Mouse (Mus musculus): ENCODE measurements around the gene Serpinb1c.
"Not testable (repeated sequence)": the region's sequence is repeated elsewhere in the genome, so short reads cannot be mapped to it uniquely, and the experiment has no call there.

Gene Serpinb1c

GRCm38 (mm10) chr13:32864529-32864928, 33.5 kb downstream of the Serpinb1c start:
- not testable (repeated sequence) for DNase-seq

DNA sequence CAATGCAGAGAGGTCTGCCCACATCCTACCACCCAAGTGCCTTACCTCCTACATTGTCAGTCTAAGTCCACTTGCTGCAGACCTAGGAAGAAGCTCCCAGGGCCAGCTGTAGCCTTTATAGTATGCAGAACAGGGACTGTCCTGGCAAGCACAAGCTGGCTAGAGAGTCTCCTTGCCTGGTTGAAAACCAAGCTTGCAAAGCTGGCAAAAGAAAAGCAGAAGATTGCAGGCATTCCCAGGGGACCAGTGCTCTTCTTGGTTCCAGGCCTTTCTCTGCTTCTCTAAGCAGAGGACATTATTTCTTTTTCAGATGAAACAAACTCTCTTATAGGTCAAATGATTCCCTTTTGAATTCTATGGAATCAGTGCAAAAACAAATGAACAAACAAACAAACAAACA, 34.6 kb downstream of the Serpinb1c start:
- no peak for DNase-seq

GRCm38 (mm10) chr13:32860821-32861220, 37.2 kb downstream of the Serpinb1c start:
- no peak for DNase-seq

GRCm38 (mm10) chr13:32853073-32853472, 44.9 kb downstream of the Serpinb1c start:
- no peak for DNase-seq

DNA sequence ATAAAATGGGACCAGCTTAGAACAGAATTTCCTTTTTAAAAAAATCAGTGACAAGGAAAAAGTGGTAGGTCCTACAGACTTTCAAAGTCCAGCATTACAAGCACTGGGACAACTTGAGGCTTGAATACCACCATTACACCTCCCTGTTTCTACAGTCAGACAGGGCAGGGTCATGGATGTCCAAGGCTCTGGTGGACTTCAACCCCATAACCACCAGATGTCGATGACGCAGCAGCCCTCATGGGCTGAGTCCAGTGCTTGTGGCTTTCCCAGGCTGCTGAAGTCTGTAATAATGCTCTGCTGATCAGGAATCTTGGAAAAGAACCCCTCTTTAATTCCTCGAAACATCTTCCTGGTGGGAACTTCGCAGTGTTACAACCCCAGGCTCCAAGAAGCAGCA, 45.5 kb downstream of the Serpinb1c start:
- no peak for DNase-seq

GRCm38 (mm10) chr13:32851967-32852366, 46.0 kb downstream of the Serpinb1c start:
- DNase-seq, result peak; percentile 54

- DNase-seq, result peak; percentile 77
Measured at GRCm38 (mm10) chr13:32850668-32851404, 47.2 kb downstream of the Serpinb1c start, which contains the start of gene Serpinb1a. TSS of gene Serpinb1a (minus strand) at chr13:32851185.

DNA sequence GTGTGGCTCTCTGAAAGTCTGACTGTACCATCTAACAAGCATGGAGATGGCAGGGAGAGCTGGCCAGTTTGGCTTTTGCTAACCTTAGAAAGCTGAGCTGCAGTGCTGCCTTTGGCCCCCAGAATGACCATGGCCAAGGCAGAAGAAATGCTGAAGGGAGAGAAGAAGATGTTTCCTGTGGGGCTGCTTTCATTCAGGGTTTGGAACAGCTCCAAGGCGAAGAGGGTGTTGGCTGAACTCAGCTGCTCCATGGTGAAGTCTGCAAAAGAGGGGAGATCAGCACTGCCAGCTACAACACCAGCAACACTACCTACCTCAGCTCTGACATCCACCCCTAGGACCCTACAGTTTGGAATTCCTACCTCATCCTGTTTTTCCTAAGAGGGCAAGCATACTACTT, 47.9 kb downstream of the Serpinb1c start:
- DNase-seq, result no peak

DNA sequence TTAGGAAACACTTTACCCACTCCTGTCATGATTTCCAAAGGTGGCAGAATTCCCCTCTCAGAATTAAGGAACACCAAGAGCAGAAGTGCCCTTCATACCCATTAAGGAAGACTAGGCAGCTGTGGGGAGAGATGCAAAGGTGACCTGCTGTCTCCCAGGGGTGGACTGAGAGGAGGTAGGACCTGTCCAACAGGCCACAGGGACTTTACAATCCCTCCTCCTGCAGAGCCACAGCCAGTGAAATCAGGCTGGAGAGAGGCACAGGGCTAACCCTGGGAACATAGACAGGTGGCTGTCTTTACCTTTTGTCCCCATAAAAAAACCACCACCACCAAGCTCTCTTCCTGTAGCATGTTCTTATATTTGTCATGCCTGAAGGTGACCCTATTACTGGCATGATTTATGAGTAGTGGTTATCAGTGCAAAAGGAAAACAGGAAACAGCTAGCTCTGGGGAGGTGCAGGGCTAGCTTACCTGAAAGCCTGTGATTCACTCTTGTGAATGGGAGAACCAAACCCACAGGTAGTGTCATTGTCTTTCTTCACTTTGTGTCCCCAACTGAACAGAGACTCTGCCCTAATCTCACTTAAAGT, 48.4 kb downstream of the Serpinb1c start:
- no peak for DNase-seq

DNA sequence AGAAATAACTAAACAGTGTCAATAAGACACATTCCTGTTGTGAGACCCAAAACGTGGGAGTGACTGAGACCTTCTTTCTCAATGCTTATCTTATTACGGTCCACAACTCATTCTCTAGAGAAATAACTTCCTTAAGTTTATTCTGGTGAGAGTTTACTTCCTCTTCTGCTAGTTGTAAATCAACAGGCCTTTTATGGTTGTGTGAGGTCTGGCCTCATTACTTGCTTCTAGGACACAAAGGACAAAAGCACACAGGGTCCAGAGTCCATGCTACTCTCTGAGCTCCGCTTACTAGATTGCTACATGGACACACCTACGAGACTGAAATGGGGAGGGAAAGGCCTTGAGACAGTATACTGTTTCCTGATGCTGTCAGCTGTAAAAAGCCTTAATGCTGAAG, 48.9 kb downstream of the Serpinb1c start:
- DNase-seq, result no peak

GRCm38 (mm10) chr13:32846221-32846620, 51.8 kb downstream of the Serpinb1c start:
- no peak for DNase-seq

DNA sequence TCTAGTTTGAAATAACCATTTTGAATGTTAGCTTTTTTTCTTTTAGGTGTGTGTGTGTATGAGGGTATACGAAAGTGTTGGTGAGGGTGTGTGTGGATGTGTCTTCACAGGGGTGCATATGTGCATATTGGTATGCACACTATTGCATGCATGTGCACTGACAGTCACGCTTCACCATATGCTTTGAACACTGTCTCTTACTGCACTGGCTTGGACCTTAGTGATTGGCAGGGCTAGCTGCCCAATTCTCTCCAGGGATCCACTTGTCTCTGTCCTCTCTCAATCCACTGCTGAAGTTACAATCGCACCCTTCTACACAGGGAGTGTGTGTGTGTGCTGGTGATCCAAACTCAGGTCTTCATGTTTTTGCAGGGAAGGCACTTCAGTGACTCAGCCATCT, 56.7 kb downstream of the Serpinb1c start:
- DNase-seq, result no peak

DNA sequence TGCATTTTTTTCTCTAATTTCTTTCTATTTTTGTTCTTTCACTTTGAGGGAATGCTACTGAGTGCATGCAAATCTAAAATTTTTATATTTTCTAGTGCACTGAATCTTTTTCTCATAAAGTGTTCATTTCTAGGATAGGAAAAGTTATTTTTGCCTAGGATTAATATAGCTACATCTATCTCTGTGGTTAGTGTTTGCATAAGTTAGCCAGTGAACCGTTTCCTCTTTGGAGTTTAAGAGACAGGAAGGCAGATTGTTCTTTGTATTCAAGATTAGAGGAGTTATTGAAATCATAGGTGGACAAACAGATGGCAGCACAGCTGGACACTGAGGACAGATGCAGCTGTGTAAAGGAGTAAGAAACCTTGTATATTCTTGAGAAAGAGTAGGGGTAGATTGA, 58.7 kb downstream of the Serpinb1c start:
- DNase-seq, result no peak

- DNase-seq, result no peak
Measured at GRCm38 (mm10) chr13:32834513-32834912, 63.5 kb downstream of the Serpinb1c start.

DNA sequence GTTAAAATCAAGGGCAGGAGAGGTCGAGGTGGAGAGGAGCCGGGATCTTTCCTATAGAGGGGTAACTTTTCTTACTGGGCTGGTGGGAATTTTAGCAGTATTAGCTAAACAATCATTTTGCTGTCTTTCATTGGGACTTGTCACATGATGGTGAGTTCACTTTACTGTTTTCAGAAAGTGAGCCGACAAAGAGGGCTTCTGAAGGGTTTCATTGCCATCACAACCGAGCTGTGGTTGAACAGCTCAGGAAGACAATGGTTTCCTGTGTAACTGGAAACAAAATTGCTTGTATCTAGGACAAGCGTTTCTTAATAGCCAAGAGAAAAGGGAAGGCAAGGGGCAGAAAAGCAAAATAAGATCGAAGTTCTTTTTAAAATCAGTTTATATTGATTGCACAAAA, 64.8 kb downstream of the Serpinb1c start:
- no peak for DNase-seq

- no peak for DNase-seq
Measured at GRCm38 (mm10) chr13:32832776-32833175, 65.2 kb downstream of the Serpinb1c start.

GRCm38 (mm10) chr13:32831505-32832273, 66.3 kb downstream of the Serpinb1c start:
- DNase-seq, result no peak
